Mouse (Mus musculus): ENCODE measurements around the gene Arhgef3.

Arhgef3 gene

GRCm38 (mm10) chr14:27392660-27393059, 278.0 kb downstream of the Arhgef3 start:
- no peak for DNase-seq

GRCm38 (mm10) chr14:27393806-27394205, 279.1 kb downstream of the Arhgef3 start:
- no peak for DNase-seq

GRCm38 (mm10) chr14:27396424-27396823, 281.7 kb downstream of the Arhgef3 start:
- DNase-seq: no peak

GRCm38 (mm10) chr14:27397526-27397925, 282.8 kb downstream of the Arhgef3 start:
- no peak for DNase-seq

GRCm38 (mm10) chr14:27400495-27400894, 285.8 kb downstream of the Arhgef3 start:
- DNase-seq: no peak

GRCm38 (mm10) chr14:27401717-27402278, 287.1 kb downstream of the Arhgef3 start:
- no peak for DNase-seq

GRCm38 (mm10) chr14:27402332-27403250, 287.9 kb downstream of the Arhgef3 start:
- DNase-seq: peak in 1 of 2 experiments; percentile 28

- peak; percentile 48 to 56 for DNase-seq
Measured at GRCm38 (mm10) chr14:27405452-27405851, 290.8 kb downstream of the Arhgef3 start.

GRCm38 (mm10) chr14:27405947-27406346, 291.2 kb downstream of the Arhgef3 start:
- no peak for DNase-seq

GRCm38 (mm10) chr14:27408240-27408639, 293.5 kb downstream of the Arhgef3 start:
- DNase-seq: no peak

- no peak for DNase-seq
Measured at GRCm38 (mm10) chr14:27409662-27410061, 295.0 kb downstream of the Arhgef3 start.

- DNase-seq: no peak
Measured at GRCm38 (mm10) chr14:27411492-27411891, 296.8 kb downstream of the Arhgef3 start.

GRCm38 (mm10) chr14:27412699-27413098, 298.0 kb downstream of the Arhgef3 start:
- DNase-seq: no peak

GRCm38 (mm10) chr14:27413961-27414360, 299.3 kb downstream of the Arhgef3 start:
- no peak for DNase-seq

- no peak for DNase-seq
Measured at GRCm38 (mm10) chr14:27420816-27421215, 306.1 kb downstream of the Arhgef3 start.

- no peak for DNase-seq
Measured at GRCm38 (mm10) chr14:27422301-27422700, 307.6 kb downstream of the Arhgef3 start.

- DNase-seq: peak; percentile 89 to 94
Measured at GRCm38 (mm10) chr14:27428573-27428972, 313.9 kb downstream of the Arhgef3 start, which contains the start of gene Fam208a. TSS of gene Fam208a (plus strand) at chr14:27428834.

- peak; percentile 69 to 71 for DNase-seq
Measured at GRCm38 (mm10) chr14:27428973-27429711, 314.4 kb downstream of the Arhgef3 start.

- no peak for DNase-seq
Measured at GRCm38 (mm10) chr14:27430280-27430679, 315.6 kb downstream of the Arhgef3 start.

GRCm38 (mm10) chr14:27432064-27432463, 317.4 kb downstream of the Arhgef3 start:
- DNase-seq: no peak

- DNase-seq: no peak
Measured at GRCm38 (mm10) chr14:27436116-27436515, 321.4 kb downstream of the Arhgef3 start.

- DNase-seq: no peak
Measured at GRCm38 (mm10) chr14:27436826-27437225, 322.1 kb downstream of the Arhgef3 start.

GRCm38 (mm10) chr14:27440921-27441320, 326.2 kb downstream of the Arhgef3 start:
- DNase-seq: no peak

All from spleen, adult 18-20 months (tissue).